Mouse (Mus musculus) intestine, embryonic 14.5 days (tissue): ENCODE measurements at regions not wholly inside any gene's neighbourhood (a gene's known extent, or its start where the extent isn't known, plus 50 kb on each side); places are given as distances from the start of the nearest gene placed in this dataset.

Source experiments
- ATAC-seq: fragments of 200-750 bp; cut with Nextera tagmentation; replicated peaks from 2 replicates; pipeline ENCODE4 v1.8.0; 2017; ENCODE audit warnings: low read depth, moderate number of reproducible peaks, moderate TSS enrichment, moderate library complexity; ENCODE audit not compliant: low FRiP score, low TSS enrichment
- DNase-seq: peaks from one replicate; pipeline ENCODE4 v3.0.0-alpha.2; 2018; ENCODE audit warnings: low spot score
- H3K27ac ChIP-seq: fragments of 300-500 bp; sonication (generic); 2 replicates; pipeline ENCODE4 v1.5.1; 2014; ENCODE audit warnings: low read depth, mild to moderate bottlenecking, control low read depth
- H3K27me3 ChIP-seq: fragments of 300-500 bp; sonication (generic); replicated peaks from 2 replicates; pipeline ENCODE4 v1.6.1; 2014; ENCODE audit warnings: low read length, control low read depth; ENCODE audit not compliant: control insufficient read depth, insufficient read depth
- H3K36me3 ChIP-seq: fragments of 300-500 bp; sonication (generic); 2 replicates; pipeline ENCODE4 v1.6.1; 2014; ENCODE audit warnings: low read length, control low read depth; ENCODE audit not compliant: control insufficient read depth, insufficient read depth
- H3K4me1 ChIP-seq: fragments of 300-500 bp; sonication (generic); replicated peaks from 2 replicates; pipeline ENCODE4 v1.6.1; 2014; ENCODE audit warnings: low read length, control low read depth, mixed read lengths; ENCODE audit not compliant: control insufficient read depth, insufficient read depth
- H3K4me2 ChIP-seq: fragments of 300-500 bp; sonication (generic); 2 replicates; pipeline ENCODE4 v1.6.1; 2014; ENCODE audit warnings: low read length
- H3K4me3 ChIP-seq: fragments of 300-500 bp; sonication (generic); 2 replicates; pipeline ENCODE4 v1.5.1; 2014; ENCODE audit warnings: low read depth, low read length, control low read depth, mixed read lengths
- H3K9ac ChIP-seq: fragments of 300-500 bp; sonication (generic); 2 replicates; pipeline ENCODE4 v1.6.1; 2014; ENCODE audit warnings: mild to moderate bottlenecking, low read length
- H3K9me3 ChIP-seq: fragments of 300-500 bp; sonication (generic); 2 replicates; pipeline ENCODE4 v1.6.1; 2016; ENCODE audit warnings: low read length, control low read depth; ENCODE audit not compliant: control insufficient read depth
- WGBS: fragments of 180-500 bp; shearing (Covaris S2); extraction: QIAGEN DNeasy Blood & Tissue Kit; methylation state at CpG from one replicate; pipeline ENCODE4 v1.1.7; 2014; 5-methylcytosine and 5-hydroxymethylcytosine counted together

DNA sequence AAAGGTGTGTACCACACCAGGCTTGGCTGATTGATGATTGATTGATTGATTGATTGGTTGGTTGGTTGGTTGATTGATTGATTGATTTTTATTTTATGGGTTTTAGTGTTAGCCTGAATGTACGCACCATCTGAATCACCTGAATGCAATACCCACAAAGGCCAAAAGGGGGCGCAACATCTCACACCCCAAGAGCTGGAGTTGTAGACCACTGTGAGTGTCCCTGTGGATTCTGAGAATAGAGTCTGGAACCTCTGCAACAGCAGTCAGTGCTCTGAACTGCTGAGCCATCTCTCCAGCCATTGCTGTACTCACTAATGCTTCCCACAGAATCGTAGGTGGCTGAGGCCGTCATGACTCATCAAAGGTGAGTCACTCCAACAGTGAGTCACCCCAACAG lies 109.4 kb upstream of the Foxb1 start:
- Histone ChIP-seq H3K4me2 (no peak overlapping the region), H3K9ac (no peak overlapping the region), H3K27me3 (no peaks in the 10 kb centered on the region), H3K36me3 (no peaks in the 10 kb centered on the region), H3K4me1 (no peaks in the 10 kb centered on the region), H3K4me3 (no peak overlapping the region), H3K9me3 (no peaks in the 10 kb centered on the region), H3K27ac (no peak overlapping the region)
- whole genome bisulfite sequencing = 87% methylated on average over 4 of the region's 4 CpGs
- ATAC-seq = no peak
- no peak for DNase-seq

DNA sequence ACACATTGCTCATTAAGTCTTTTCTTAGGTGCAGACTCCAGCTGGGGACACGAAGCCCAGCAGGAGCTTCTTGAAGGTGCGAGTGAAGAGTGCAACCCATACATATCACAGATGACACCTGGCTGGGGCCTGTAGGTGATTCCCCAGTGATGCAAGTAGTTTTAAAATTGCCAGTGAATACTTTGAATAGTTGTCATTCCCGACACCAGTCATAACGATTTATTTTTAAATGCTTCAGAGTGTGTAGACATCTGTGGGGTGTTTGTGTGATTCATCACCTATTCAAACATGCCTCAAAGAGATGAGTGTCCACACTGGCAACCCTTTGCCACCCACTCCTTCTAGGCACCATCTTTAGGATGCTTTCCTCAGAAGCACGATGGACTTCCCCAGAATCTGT lies 102.9 kb upstream of the Bnip2 start:
- Histone ChIP-seq H3K36me3 (no peaks in the 10 kb centered on the region), H3K9me3 (no peaks in the 10 kb centered on the region), H3K4me2 (no peak overlapping the region), H3K4me1 (peaks cover 1% of the 10 kb centered on the region; the same call in 1 of the 2 replicates), H3K4me3 (no peak overlapping the region), H3K9ac (no peak overlapping the region), H3K27ac (no peak overlapping the region), H3K27me3 (no peaks in the 10 kb centered on the region)
- DNase-seq (no peak), ATAC-seq (no peak)
- 68% methylated on average over 5 of the region's 5 CpGs for WGBS

DNA sequence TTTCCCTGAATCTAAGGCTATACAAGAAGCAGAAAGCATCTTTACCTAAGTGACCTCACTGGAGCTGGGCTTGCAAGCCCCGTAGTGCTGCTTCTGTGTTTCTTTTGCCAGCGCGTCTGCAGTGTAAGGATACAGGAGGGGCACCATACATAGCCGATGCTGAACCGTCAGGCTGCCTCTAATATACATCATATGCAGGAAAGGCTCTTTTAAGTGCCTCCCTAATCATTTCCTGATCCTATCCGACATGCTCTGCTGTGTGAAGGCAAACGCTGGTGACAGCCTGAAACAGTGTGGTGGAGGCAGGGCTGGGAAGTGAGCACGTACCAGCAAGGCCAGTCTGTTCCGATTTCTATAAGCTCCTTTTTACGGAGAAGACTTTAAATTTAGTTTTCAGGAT lies 91.2 kb upstream of the Bnip2 start:
- Histone ChIP-seq H3K27ac (no peak overlapping the region), H3K9ac (no peak overlapping the region), H3K27me3 (0 out of 2 replicates have a peak, but pooled peaks cover 13% of the 10 kb centered on the region), H3K36me3 (no peaks in the 10 kb centered on the region), H3K9me3 (no peaks in the 10 kb centered on the region), H3K4me3 (no peak overlapping the region), H3K4me2 (no peak overlapping the region), H3K4me1 (0 out of 2 replicates have a peak, but pooled peaks cover 4% of the 10 kb centered on the region)
- no peak for DNase-seq
- 56% methylated on average over 10 of the region's 10 CpGs for WGBS
- ATAC-seq = no peak

DNA sequence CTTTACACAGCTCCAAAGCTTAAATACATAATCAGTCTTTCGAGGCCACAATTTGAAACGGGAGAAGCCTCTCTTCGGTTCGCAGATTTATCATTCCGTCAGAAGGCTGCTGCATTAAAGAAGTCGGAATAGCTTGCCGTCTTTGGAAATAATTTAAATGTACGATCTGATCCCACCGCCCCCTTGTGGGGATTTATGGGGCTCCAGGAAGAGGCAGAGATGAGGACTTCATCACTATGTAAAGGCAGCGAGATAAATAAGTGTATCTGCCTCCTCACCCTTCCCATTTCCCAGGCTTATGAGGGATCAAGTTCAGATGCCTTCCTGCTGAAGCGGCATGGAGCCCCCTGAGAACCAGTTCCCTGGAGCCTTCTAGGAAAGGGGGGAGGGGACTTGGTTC lies 89.9 kb upstream of the Bnip2 start:
- H3K4me3 ChIP-seq = no peak overlapping the region
- no peaks in the 10 kb centered on the region for H3K9me3 ChIP-seq
- 0 out of 2 replicates have a peak, but pooled peaks cover 4% of the 10 kb centered on the region for H3K4me1 ChIP-seq
- no peaks in the 10 kb centered on the region for H3K36me3 ChIP-seq
- no peak overlapping the region for H3K9ac ChIP-seq
- H3K27me3 ChIP-seq = 0 out of 2 replicates have a peak, but pooled peaks cover 13% of the 10 kb centered on the region
- 15% methylated on average over 11 of the region's 11 CpGs for WGBS
- ATAC-seq (no peak), DNase-seq (peak; percentile 69)
- H3K27ac ChIP-seq = no peak overlapping the region
- H3K4me2 ChIP-seq = 0 out of 2 replicates have a peak overlapping the region, but pooled peaks have one; percentile 5

DNA sequence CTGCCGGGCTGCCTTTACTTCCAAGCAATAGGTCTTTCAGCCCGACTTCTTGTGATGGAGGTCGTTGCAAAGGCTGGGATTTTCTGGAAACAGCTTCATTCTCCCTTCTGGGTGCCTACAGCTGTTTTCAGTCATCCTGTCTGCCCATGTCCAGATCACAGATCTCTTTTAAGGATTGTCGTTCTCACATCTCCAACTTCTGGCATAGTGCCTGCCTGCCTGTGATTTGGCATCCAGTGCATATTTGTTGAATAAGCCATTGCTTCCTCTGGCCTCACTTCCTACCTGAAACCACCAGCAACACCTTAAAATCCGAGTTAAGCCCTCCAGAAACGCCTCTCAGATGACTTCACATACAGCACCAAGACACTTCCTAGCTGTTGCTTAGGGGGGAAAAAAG lies 88.4 kb upstream of the Bnip2 start:
- H3K27me3 ChIP-seq = 0 out of 2 replicates have a peak, but pooled peaks cover 13% of the 10 kb centered on the region
- no peaks in the 10 kb centered on the region for H3K36me3 ChIP-seq
- ATAC-seq (no peak), DNase-seq (no peak)
- H3K4me3 ChIP-seq = no peak overlapping the region
- H3K27ac ChIP-seq = no peak overlapping the region
- no peak overlapping the region for H3K4me2 ChIP-seq
- H3K9me3 ChIP-seq = no peaks in the 10 kb centered on the region
- 0 out of 2 replicates have a peak, but pooled peaks cover 4% of the 10 kb centered on the region for H3K4me1 ChIP-seq
- no peak overlapping the region for H3K9ac ChIP-seq
- WGBS = 52% methylated on average over 6 of the region's 6 CpGs

DNA sequence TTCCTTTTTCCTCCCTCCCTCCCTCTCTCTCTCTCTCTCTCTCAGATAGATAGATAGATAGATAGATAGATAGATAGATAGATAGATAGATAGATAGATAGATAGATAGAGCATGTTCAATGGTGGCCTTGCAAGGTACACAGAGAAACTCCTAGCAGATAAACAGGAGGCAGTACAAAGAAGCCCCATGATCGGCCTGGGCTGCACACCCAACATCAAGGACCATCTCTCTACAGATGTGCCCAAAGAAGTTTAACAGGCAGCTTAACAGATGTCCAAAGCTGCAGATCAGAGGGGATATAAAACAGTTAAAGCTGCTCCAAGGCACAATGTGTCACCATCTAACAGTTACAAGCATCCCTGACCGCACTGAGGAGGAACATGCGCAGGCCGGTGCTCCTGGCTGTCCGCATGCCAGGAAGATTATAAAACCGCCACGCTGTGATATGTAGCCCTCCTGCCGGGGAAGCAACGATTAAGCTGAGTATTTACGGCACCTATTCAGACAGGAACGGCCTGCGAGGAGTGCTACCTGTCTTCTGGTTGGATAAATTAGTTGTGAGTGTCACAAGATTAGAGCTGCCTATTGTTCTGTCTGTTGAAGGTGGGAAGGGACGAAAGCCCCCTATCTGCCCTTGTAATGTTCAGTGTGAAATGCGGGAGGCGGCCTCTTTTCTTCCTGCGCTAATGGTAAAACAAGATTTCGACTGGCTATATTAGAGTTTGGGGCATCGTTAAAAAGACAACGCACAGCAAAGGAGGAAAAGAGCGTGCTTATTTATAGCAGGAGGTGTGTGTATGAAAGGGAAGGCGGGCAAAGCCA lies 81.9 kb upstream of the Bnip2 start:
- H3K9ac ChIP-seq = no peak overlapping the region
- DNase-seq (peak; percentile 57), ATAC-seq (no peak)
- peaks cover 25% of the 10 kb centered on the region for H3K27me3 ChIP-seq
- no peak overlapping the region for H3K4me3 ChIP-seq
- no peaks in the 10 kb centered on the region for H3K36me3 ChIP-seq
- peak overlapping the region; percentile 20; the same call in 1 of the 2 replicates for H3K4me2 ChIP-seq
- H3K27ac ChIP-seq = no peak overlapping the region
- WGBS = 10% methylated on average over 21 of the region's 21 CpGs
- H3K9me3 ChIP-seq = no peaks in the 10 kb centered on the region
- no peaks in the 10 kb centered on the region for H3K4me1 ChIP-seq

DNA sequence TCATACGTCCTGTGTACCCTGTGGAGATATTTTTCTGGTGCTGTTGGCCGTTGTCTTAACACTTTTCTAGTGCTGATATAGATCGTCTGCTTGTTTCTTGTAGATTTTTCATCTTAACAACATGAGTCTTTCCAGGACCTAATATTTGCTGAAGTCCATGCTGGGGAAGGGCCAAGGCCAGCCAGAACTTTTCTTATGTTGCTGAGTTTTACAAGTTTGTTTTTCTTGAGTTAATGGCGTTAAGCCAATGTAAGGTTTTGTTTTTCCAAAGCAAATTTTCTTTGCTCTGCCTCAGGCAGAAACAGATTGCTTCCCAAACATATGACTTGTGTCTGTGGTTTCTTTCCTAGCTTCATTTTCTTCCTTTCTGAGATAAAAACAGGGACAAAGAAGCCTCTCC lies 78.6 kb upstream of the Bnip2 start:
- Histone ChIP-seq H3K4me2 (no peak overlapping the region), H3K9me3 (no peaks in the 10 kb centered on the region), H3K27ac (no peak overlapping the region), H3K9ac (no peak overlapping the region), H3K4me3 (no peak overlapping the region), H3K36me3 (no peaks in the 10 kb centered on the region), H3K4me1 (no peaks in the 10 kb centered on the region), H3K27me3 (peaks cover 25% of the 10 kb centered on the region)
- WGBS = 58% methylated on average over 4 of the region's 4 CpGs
- ATAC-seq = no peak
- DNase-seq = no peak

DNA sequence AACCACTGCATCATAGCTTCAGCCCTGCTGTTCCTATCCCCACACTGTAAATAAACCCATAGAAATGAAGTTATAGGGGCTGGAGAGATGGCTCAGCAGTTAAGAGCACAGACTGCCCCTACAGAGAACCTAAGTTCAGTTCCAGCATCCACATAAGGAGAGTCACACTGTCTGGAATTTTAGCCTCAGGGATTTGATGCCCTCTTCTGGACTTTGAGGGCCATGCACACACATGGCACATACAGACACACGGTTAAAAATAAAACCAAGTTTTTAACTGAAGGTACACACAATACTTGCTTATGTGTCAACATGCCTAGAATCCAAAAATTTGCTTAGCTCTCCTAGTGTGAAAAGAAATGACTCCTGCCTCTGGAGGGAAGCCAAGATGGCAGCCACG lies 61.1 kb upstream of the Bnip2 start:
- no peak overlapping the region for H3K9ac ChIP-seq
- H3K4me3 ChIP-seq = no peak overlapping the region
- no peak for DNase-seq
- no peak overlapping the region for H3K27ac ChIP-seq
- no peaks in the 10 kb centered on the region for H3K27me3 ChIP-seq
- no peaks in the 10 kb centered on the region for H3K9me3 ChIP-seq
- no peak for ATAC-seq
- H3K36me3 ChIP-seq = no peaks in the 10 kb centered on the region
- no peak overlapping the region for H3K4me2 ChIP-seq
- WGBS = 76% methylated on average over 2 of the region's 2 CpGs
- H3K4me1 ChIP-seq = no peaks in the 10 kb centered on the region

DNA sequence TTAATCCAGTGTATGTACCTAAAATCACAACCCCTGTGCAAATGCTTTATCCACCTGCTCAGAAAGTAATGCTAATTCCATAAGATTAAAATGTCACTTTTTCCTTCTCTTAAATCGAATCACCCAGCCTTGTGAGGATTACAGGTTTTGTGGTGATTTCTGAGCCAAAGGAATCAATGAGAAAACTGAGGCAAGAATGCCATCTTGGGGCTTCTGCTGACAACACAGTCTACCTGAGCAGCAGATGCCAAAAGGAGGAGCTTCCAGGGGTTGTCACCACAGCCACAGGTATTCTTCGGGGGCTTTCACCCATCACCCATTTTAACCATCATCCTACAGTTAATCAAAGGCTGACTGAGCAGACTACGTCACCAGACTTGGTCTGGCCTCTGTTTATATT lies 51.4 kb upstream of the Bnip2 start:
- Histone ChIP-seq H3K4me1 (no peaks in the 10 kb centered on the region), H3K27ac (no peak overlapping the region), H3K4me3 (no peak overlapping the region), H3K27me3 (no peaks in the 10 kb centered on the region), H3K4me2 (no peak overlapping the region), H3K9me3 (no peaks in the 10 kb centered on the region), H3K36me3 (no peaks in the 10 kb centered on the region), H3K9ac (no peak overlapping the region)
- no peak for ATAC-seq
- no peak for DNase-seq
- 62% methylated on average over 3 of the region's 3 CpGs for WGBS
